Mouse (Mus musculus) G1E (cell line): ENCODE data around the gene Prpf8. TPM values are rescaled to one million over a fixed set of nuclear protein-coding genes. Genes with fewer than 3 reads are reported as not detected.

ENCODE experiments used
- ATAC-seq: 2 replicates; pipeline ENCODE4 v1.8.0; 2016; ENCODE audit warnings: mild to moderate bottlenecking; ENCODE audit not compliant: insufficient number of reproducible peaks, poor library complexity, low FRiP score, severe bottlenecking; ENCODE audit errors: extremely low read depth
- DNase-seq: peaks from one replicate; pipeline ENCODE4 v3.0.0; 2012; ENCODE audit warnings: low spot score
- H3K27me3 ChIP-seq: 2 replicates; pipeline ENCODE4 v1.6.1; 2012; ENCODE audit warnings: mild to moderate bottlenecking, low read length, inconsistent platforms; ENCODE audit not compliant: insufficient read depth
- H3K36me3 ChIP-seq: replicated peaks from 2 replicates; pipeline ENCODE3; 2012; ENCODE audit warnings: mild to moderate bottlenecking, inconsistent platforms
- H3K4me1 ChIP-seq: 2 replicates; pipeline ENCODE4 v1.6.1; 2012; ENCODE audit warnings: low read depth, low read length, inconsistent platforms, mixed read lengths; ENCODE audit not compliant: insufficient read depth
- H3K4me3 ChIP-seq: 2 replicates; pipeline ENCODE4 v1.5.1; 2012; ENCODE audit warnings: low read depth, mild to moderate bottlenecking, inconsistent platforms, low read length, moderate library complexity, mixed read lengths
- H3K9me3 ChIP-seq: replicated peaks from 2 replicates; pipeline ENCODE4 v1.6.1; 2012; ENCODE audit warnings: inconsistent platforms
- CTCF ChIP-seq: IDR thresholded peaks from 2 replicates; pipeline ENCODE4 v1.5.1; 2012; ENCODE audit warnings: low read depth, low read length, inconsistent platforms, mixed read lengths
- GATA1 ChIP-seq: IDR thresholded peaks from 2 replicates; pipeline ENCODE4 v1.6.1; 2012; ENCODE audit warnings: borderline replicate concordance, low read length, inconsistent platforms, mixed read lengths
- GATA2 ChIP-seq: IDR thresholded peaks from 2 replicates; pipeline ENCODE4 v1.6.1; 2012; ENCODE audit warnings: low read depth, low read length, inconsistent platforms, borderline replicate concordance
- POLR2AphosphoS5 ChIP-seq: IDR thresholded peaks from 2 replicates; pipeline ENCODE4 v1.6.1; 2012; ENCODE audit warnings: low read depth, low read length, inconsistent platforms; ENCODE audit not compliant: insufficient replicate concordance
- TAL1 ChIP-seq: conservative IDR thresholded peaks from 2 replicates; pipeline ENCODE4 v1.6.1; 2012; ENCODE audit warnings: low read depth, low read length, inconsistent platforms, mixed read lengths
- polyA plus RNA-seq: library from polyadenylated mRNA; stranded (reverse); fragments of >175 nt; gene quantifications from 2 replicates; pipeline ENCODE4 v1.2.3, GENCODE M21; 2012
- total RNA-seq, 2 experiments: library from RNA; stranded (forward) in 1 of 2; stranded (reverse) in 1 of 2; fragments of 200-1000 nt in 1 of 2; fragments of >200 nt in 1 of 2; fragmentation: Nextera tagmentation in 1 of 2; gene quantifications; 2 replicates each; pipeline ENCODE4 v1.2.3; 2014 to 2017

Gene Prpf8
- total and polyA plus RNA-seq, 3 experiments, result 90.1 to 539 (median 150) TPM

GRCm38 (mm10) chr11:75519834-75520633 lies 33.4 kb downstream of the Prpf8 start:
- no peak for TF ChIP-seq POLR2AphosphoS5
- TF ChIP-seq TAL1, result no peak
- TF ChIP-seq GATA1, result no peak
- no peak for TF ChIP-seq GATA2
- Histone ChIP-seq H3K27me3 (peaks cover 52% of the 10 kb centered on the region), H3K36me3 (no peaks in the 10 kb centered on the region), H3K9me3 (no peaks in the 10 kb centered on the region), H3K4me3 (no peak overlapping the region), H3K4me1 (peaks cover 7% of the 10 kb centered on the region; the same call in 1 of the 2 replicates)
- DNase-seq, result no peak
- ATAC-seq, result no peak

- no peak for TF ChIP-seq GATA2
- TF ChIP-seq GATA1, result no peak
- TF ChIP-seq POLR2AphosphoS5, result no peak
- no peak for TF ChIP-seq TAL1
- Histone ChIP-seq H3K4me3 (no peak overlapping the region), H3K27me3 (peaks cover 62% of the 10 kb centered on the region), H3K36me3 (no peaks in the 10 kb centered on the region), H3K4me1 (peaks cover 2% of the 10 kb centered on the region; the same call in 1 of the 2 replicates), H3K9me3 (no peaks in the 10 kb centered on the region)
- DNase-seq, result no peak
- ATAC-seq, result no peak
These were observed 35.0 kb downstream of the Prpf8 start for GRCm38 (mm10) chr11:75521609-75522008.

GRCm38 (mm10) chr11:75522793-75523192 lies 36.2 kb downstream of the Prpf8 start:
- Histone ChIP-seq H3K4me1 (peaks cover 2% of the 10 kb centered on the region; the same call in 1 of the 2 replicates), H3K9me3 (no peaks in the 10 kb centered on the region), H3K4me3 (no peak overlapping the region), H3K27me3 (peaks cover 65% of the 10 kb centered on the region), H3K36me3 (no peaks in the 10 kb centered on the region)
- TF ChIP-seq TAL1, result no peak
- ATAC-seq (no peak), DNase-seq (no peak)

- TF ChIP-seq GATA2, result no peak
- TF ChIP-seq POLR2AphosphoS5, result no peak
- no peak for TF ChIP-seq GATA1
- TF ChIP-seq TAL1, result no peak
- TF ChIP-seq CTCF, result no peak
- H3K4me1 ChIP-seq, result peaks cover 12% of the 10 kb centered on the region
- ATAC-seq (no peak), DNase-seq (no peak)
- no peak overlapping the region for H3K4me3 ChIP-seq
- H3K9me3 ChIP-seq, result no peaks in the 10 kb centered on the region
- H3K36me3 ChIP-seq, result no peaks in the 10 kb centered on the region
- H3K27me3 ChIP-seq, result peaks cover 57% of the 10 kb centered on the region
These were observed 39.0 kb downstream of the Prpf8 start for GRCm38 (mm10) chr11:75525531-75526125.

GRCm38 (mm10) chr11:75526943-75527342 lies 40.3 kb downstream of the Prpf8 start:
- no peak for ATAC-seq
- Histone ChIP-seq H3K36me3 (no peaks in the 10 kb centered on the region), H3K9me3 (no peaks in the 10 kb centered on the region), H3K27me3 (peaks cover 48% of the 10 kb centered on the region), H3K4me3 (no peak overlapping the region), H3K4me1 (peaks cover 22% of the 10 kb centered on the region)
- no peak for TF ChIP-seq POLR2AphosphoS5
- no peak for TF ChIP-seq GATA1
- TF ChIP-seq TAL1, result no peak
- no peak for TF ChIP-seq GATA2
- no peak for TF ChIP-seq CTCF
- no peak for DNase-seq

- Histone ChIP-seq H3K4me3 (no peak overlapping the region), H3K9me3 (no peaks in the 10 kb centered on the region), H3K27me3 (peaks cover 22% of the 10 kb centered on the region), H3K36me3 (no peaks in the 10 kb centered on the region), H3K4me1 (peaks cover 47% of the 10 kb centered on the region)
- TF ChIP-seq POLR2AphosphoS5, result no peak
- TF ChIP-seq GATA1, result no peak
- TF ChIP-seq GATA2, result no peak
- no peak for TF ChIP-seq TAL1
- TF ChIP-seq CTCF, result no peak
- no peak for ATAC-seq
- no peak for DNase-seq
These were observed 43.2 kb downstream of the Prpf8 start for GRCm38 (mm10) chr11:75529771-75530170.
